Mouse (Mus musculus) forelimb bud, embryonic 11.5 days (tissue): ENCODE data around the gene Xylt1.
A peak's percentile ranks its signal among the peaks of the same experiment; 100 is the strongest.

Source experiments
- DNase-seq: peaks from one replicate; pipeline ENCODE4 v3.0.0-alpha.2; 2012; ENCODE audit warnings: low read depth, low spot score

Xylt1 gene

GRCm38 (mm10) chr7:117697681-117698080 lies 316.9 kb downstream of the Xylt1 start:
- DNase-seq, result no peak

GRCm38 (mm10) chr7:117698551-117699114 lies 317.9 kb downstream of the Xylt1 start:
- no peak for DNase-seq

GRCm38 (mm10) chr7:117699343-117699985 lies 318.7 kb downstream of the Xylt1 start:
- peak; percentile 17 for DNase-seq

- no peak for DNase-seq
Measured at GRCm38 (mm10) chr7:117700066-117700465, 319.3 kb downstream of the Xylt1 start.

- peak; percentile 68 for DNase-seq
Measured at GRCm38 (mm10) chr7:117709901-117710607, 329.3 kb downstream of the Xylt1 start.

GRCm38 (mm10) chr7:117716876-117717408 lies 336.2 kb downstream of the Xylt1 start:
- no peak for DNase-seq

GRCm38 (mm10) chr7:117720426-117720825 lies 339.6 kb downstream of the Xylt1 start:
- DNase-seq, result no peak
